In genomic region chr15:5811958-5812357, GRCm38 (mm10) we compare ENCODE assay signal across 17 mouse cellular contexts.
"Had no signal": no experiment of that assay in that cellular context is flagged by ENCODE, and none has a peak within 500 bp of the region (broad histone marks: within the 10 kb centered on the region; RNA-seq: fewer than 3 reads in every experiment).

No protein-coding gene starts in this region.

- DNase-seq: kidney, adult 2 months; kidney, postnatal 25 days; layer of hippocampus, adult 9-11 months; liver; lung, adult 18-20 months; thymus, adult 18-20 months; thymus, postnatal 36 days had no signal

- H3K4me2 ChIP-seq: limb, embryonic 13.5 days; liver, embryonic 12.5 days; liver, embryonic 15.5 days; midbrain, embryonic 11.5 days; neural tube, embryonic 12.5 days; neural tube, embryonic 15.5 days had no signal

- H3K36me3 ChIP-seq: limb, embryonic 10.5 days; limb, embryonic 13.5 days; liver, embryonic 12.5 days; liver, embryonic 15.5 days; neural tube, embryonic 12.5 days; neural tube, embryonic 15.5 days had no signal

- H3K9me3 ChIP-seq: limb, embryonic 10.5 days; limb, embryonic 13.5 days; liver, embryonic 12.5 days; liver, embryonic 15.5 days; neural tube, embryonic 12.5 days; neural tube, embryonic 15.5 days had no signal

- ATAC-seq: liver, embryonic 12.5 days had no signal

- H3K9ac ChIP-seq: limb, embryonic 13.5 days; liver, embryonic 12.5 days; liver, embryonic 15.5 days; neural tube, embryonic 12.5 days; neural tube, embryonic 15.5 days had no signal

- H3K4me1 ChIP-seq: liver, embryonic 12.5 days; liver, embryonic 15.5 days; neural tube, embryonic 12.5 days; neural tube, embryonic 15.5 days had no signal

- H3K27ac ChIP-seq: kidney, postnatal 0 days; layer of hippocampus, adult 2 months; limb, embryonic 13.5 days; liver, embryonic 12.5 days; liver, embryonic 15.5 days; macrophage; neural tube, embryonic 12.5 days; neural tube, embryonic 15.5 days had no signal

- H3K4me3 ChIP-seq: layer of hippocampus, adult 2 months; limb, embryonic 10.5 days; limb, embryonic 13.5 days; liver, embryonic 12.5 days; liver, embryonic 15.5 days; neural tube, embryonic 12.5 days; neural tube, embryonic 15.5 days had no signal

- H3K27me3 ChIP-seq: limb, embryonic 13.5 days; liver, embryonic 12.5 days; liver, embryonic 15.5 days; neural tube, embryonic 12.5 days; neural tube, embryonic 15.5 days had no signal
